Mouse (Mus musculus): Measurements from ENCODE around the gene Myo16. TPM values are rescaled to one million over a fixed set of nuclear protein-coding genes. Genes with fewer than 3 reads are reported as not detected.

Gene Myo16
- total and polyA plus RNA-seq, 3 experiments = 1.4 to 3.8 TPM; not detected in 1

- Histone ChIP-seq H3K79me2 (replicated peaks; ENCODE audit: control insufficient read depth, insufficient read depth, low read length) (no peaks in the 10 kb centered on the region), H3K36me3 (ENCODE audit: control insufficient read depth, insufficient read depth, low read length) (no peaks in the 10 kb centered on the region), H3K9ac (ENCODE audit: low read depth, low read length) (peak overlapping the region; percentile 29; the same call in 1 of the 2 replicates), H3K27ac (peak overlapping the region; percentile 66), H3K4me3 (no peak overlapping the region), H3K27me3 (ENCODE audit: control insufficient read depth, insufficient read depth, low read length) (no peaks in the 10 kb centered on the region), H3K4me1 (ENCODE audit: control insufficient read depth, insufficient read depth, low read length) (no peaks in the 10 kb centered on the region; the same call in 1 of the 2 replicates)
- DNase-seq = peak; percentile 44 to 57
- WGBS = 28% methylated on average over 12 of the region's 14 CpGs
- intact Hi-C loops (cut with DNase I) = loop anchor here (2.0 kb wide), 1 partner anchor 54 kb away; no protein-coding TSS in a partner anchor
- TF ChIP-seq POLR2A (IDR thresholded peaks at IDR 0.05; ENCODE audit: insufficient read depth, low read depth, low read length) = no peak
- no peak for TF ChIP-seq CTCF (IDR thresholded peaks at IDR 0.05)
- TF ChIP-seq EP300 (IDR thresholded peaks at IDR 0.05; ENCODE audit: insufficient read depth, low read depth, low read length) = no peak
These were observed 433.4 kb downstream of the Myo16 start for GRCm38 (mm10) chr8:10586956-10587744.

GRCm38 (mm10) chr8:10589422-10589933 is 435.8 kb downstream of the Myo16 start:
- TF ChIP-seq EP300 (IDR thresholded peaks at IDR 0.05; ENCODE audit: insufficient read depth, low read depth, low read length) = no peak
- no peak for TF ChIP-seq CTCF (IDR thresholded peaks at IDR 0.05)
- TF ChIP-seq POLR2A (IDR thresholded peaks at IDR 0.05; ENCODE audit: insufficient read depth, low read depth, low read length) = no peak
- intact Hi-C loops (cut with DNase I) = no loop called here
- DNase-seq = no peak
- no peak overlapping the region for H3K9ac ChIP-seq (ENCODE audit: low read depth, low read length)
- no peak overlapping the region for H3K4me3 ChIP-seq
- no peaks in the 10 kb centered on the region; the same call in 1 of the 2 replicates for H3K4me1 ChIP-seq (ENCODE audit: control insufficient read depth, insufficient read depth, low read length)
- no peaks in the 10 kb centered on the region for H3K79me2 ChIP-seq (replicated peaks; ENCODE audit: control insufficient read depth, insufficient read depth, low read length)
- H3K27me3 ChIP-seq (ENCODE audit: control insufficient read depth, insufficient read depth, low read length) = no peaks in the 10 kb centered on the region
- H3K36me3 ChIP-seq (ENCODE audit: control insufficient read depth, insufficient read depth, low read length) = no peaks in the 10 kb centered on the region
- no peak overlapping the region for H3K27ac ChIP-seq
- WGBS = 80% methylated on average over 11 of the region's 11 CpGs

- no peaks in the 10 kb centered on the region for H3K79me2 ChIP-seq (replicated peaks; ENCODE audit: control insufficient read depth, insufficient read depth, low read length)
- H3K4me3 ChIP-seq = no peak overlapping the region
- H3K9ac ChIP-seq (ENCODE audit: low read depth, low read length) = no peak overlapping the region
- no peaks in the 10 kb centered on the region for H3K4me1 ChIP-seq (ENCODE audit: control insufficient read depth, insufficient read depth, low read length)
- intact Hi-C loops (cut with DNase I) = no loop called here
- H3K27ac ChIP-seq = no peak overlapping the region
- 88% methylated on average over 6 of the region's 6 CpGs for WGBS
- H3K27me3 ChIP-seq (ENCODE audit: control insufficient read depth, insufficient read depth, low read length) = no peaks in the 10 kb centered on the region
- TF ChIP-seq EP300 (IDR thresholded peaks at IDR 0.05; ENCODE audit: insufficient read depth, low read depth, low read length) (no peak), POLR2A (IDR thresholded peaks at IDR 0.05; ENCODE audit: insufficient read depth, low read depth, low read length) (no peak), CTCF (IDR thresholded peaks at IDR 0.05) (no peak)
- no peaks in the 10 kb centered on the region for H3K36me3 ChIP-seq (ENCODE audit: control insufficient read depth, insufficient read depth, low read length)
- DNase-seq = no peak
These were observed 439.2 kb downstream of the Myo16 start for GRCm38 (mm10) chr8:10592917-10593316.

GRCm38 (mm10) chr8:10596353-10596752 is 442.6 kb downstream of the Myo16 start:
- no peaks in the 10 kb centered on the region for H3K79me2 ChIP-seq (replicated peaks; ENCODE audit: control insufficient read depth, insufficient read depth, low read length)
- TF ChIP-seq POLR2A (IDR thresholded peaks at IDR 0.05; ENCODE audit: insufficient read depth, low read depth, low read length) (no peak), EP300 (IDR thresholded peaks at IDR 0.05; ENCODE audit: insufficient read depth, low read depth, low read length) (no peak), CTCF (IDR thresholded peaks at IDR 0.05) (no peak)
- H3K36me3 ChIP-seq (ENCODE audit: control insufficient read depth, insufficient read depth, low read length) = no peaks in the 10 kb centered on the region
- no peak overlapping the region for H3K27ac ChIP-seq
- H3K9ac ChIP-seq (ENCODE audit: low read depth, low read length) = no peak overlapping the region
- no peak overlapping the region for H3K4me3 ChIP-seq
- 81% methylated on average over 3 of the region's 3 CpGs for WGBS
- intact Hi-C loops (cut with DNase I) = no loop called here
- no peak for DNase-seq
- H3K4me1 ChIP-seq (ENCODE audit: control insufficient read depth, insufficient read depth, low read length) = no peaks in the 10 kb centered on the region
- no peaks in the 10 kb centered on the region for H3K27me3 ChIP-seq (ENCODE audit: control insufficient read depth, insufficient read depth, low read length)

- no peak overlapping the region for H3K27ac ChIP-seq
- H3K79me2 ChIP-seq (replicated peaks; ENCODE audit: control insufficient read depth, insufficient read depth, low read length) = no peaks in the 10 kb centered on the region
- H3K4me1 ChIP-seq (ENCODE audit: control insufficient read depth, insufficient read depth, low read length) = no peaks in the 10 kb centered on the region
- 80% methylated on average over 5 of the region's 5 CpGs for WGBS
- H3K4me3 ChIP-seq = no peak overlapping the region
- no peak for DNase-seq
- no peak overlapping the region for H3K9ac ChIP-seq (ENCODE audit: low read depth, low read length)
- no peaks in the 10 kb centered on the region for H3K27me3 ChIP-seq (ENCODE audit: control insufficient read depth, insufficient read depth, low read length)
- TF ChIP-seq EP300 (IDR thresholded peaks at IDR 0.05; ENCODE audit: insufficient read depth, low read depth, low read length) (no peak), CTCF (IDR thresholded peaks at IDR 0.05) (no peak), POLR2A (IDR thresholded peaks at IDR 0.05; ENCODE audit: insufficient read depth, low read depth, low read length) (no peak)
- H3K36me3 ChIP-seq (ENCODE audit: control insufficient read depth, insufficient read depth, low read length) = no peaks in the 10 kb centered on the region
- intact Hi-C loops (cut with DNase I) = no loop called here
These were observed 443.9 kb downstream of the Myo16 start for GRCm38 (mm10) chr8:10597595-10597994.

GRCm38 (mm10) chr8:10598889-10599288 is 445.2 kb downstream of the Myo16 start:
- no peak overlapping the region for H3K27ac ChIP-seq
- H3K27me3 ChIP-seq (ENCODE audit: control insufficient read depth, insufficient read depth, low read length) = no peaks in the 10 kb centered on the region
- no peak for DNase-seq
- H3K4me3 ChIP-seq = no peak overlapping the region
- H3K9ac ChIP-seq (ENCODE audit: low read depth, low read length) = no peak overlapping the region
- no peaks in the 10 kb centered on the region for H3K4me1 ChIP-seq (ENCODE audit: control insufficient read depth, insufficient read depth, low read length)
- TF ChIP-seq POLR2A (IDR thresholded peaks at IDR 0.05; ENCODE audit: insufficient read depth, low read depth, low read length) (no peak), CTCF (IDR thresholded peaks at IDR 0.05) (no peak), EP300 (IDR thresholded peaks at IDR 0.05; ENCODE audit: insufficient read depth, low read depth, low read length) (no peak)
- intact Hi-C loops (cut with DNase I) = no loop called here
- no peaks in the 10 kb centered on the region for H3K36me3 ChIP-seq (ENCODE audit: control insufficient read depth, insufficient read depth, low read length)
- no peaks in the 10 kb centered on the region for H3K79me2 ChIP-seq (replicated peaks; ENCODE audit: control insufficient read depth, insufficient read depth, low read length)
- WGBS = 62% methylated on average over 5 of the region's 5 CpGs

Data from heart, adult 2 months (tissue).